Mouse (Mus musculus): ENCODE measurements around the gene Slc30a2.
"Not testable (repeated sequence)": the region's sequence is repeated elsewhere in the genome, so short reads cannot be mapped to it uniquely, and the experiment has no call there.

Gene Slc30a2

GRCm38 (mm10) chr4:134343071-134344031, at the start of gene Slc30a2:
Gene Slc30a2, plus strand, starts transcription at chr4:134343181.
- peak; percentile 39 for DNase-seq (ENCODE audit: low spot score)

GRCm38 (mm10) chr4:134293692-134294163, 49.3 kb upstream of the Slc30a2 start:
- no peak for DNase-seq (ENCODE audit: low spot score)

GRCm38 (mm10) chr4:134296096-134296495, 46.9 kb upstream of the Slc30a2 start:
- DNase-seq (ENCODE audit: low spot score) = not testable (repeated sequence)

- no peak for DNase-seq (ENCODE audit: low spot score)
These were observed 46.5 kb upstream of the Slc30a2 start for GRCm38 (mm10) chr4:134296523-134296922.

DNA sequence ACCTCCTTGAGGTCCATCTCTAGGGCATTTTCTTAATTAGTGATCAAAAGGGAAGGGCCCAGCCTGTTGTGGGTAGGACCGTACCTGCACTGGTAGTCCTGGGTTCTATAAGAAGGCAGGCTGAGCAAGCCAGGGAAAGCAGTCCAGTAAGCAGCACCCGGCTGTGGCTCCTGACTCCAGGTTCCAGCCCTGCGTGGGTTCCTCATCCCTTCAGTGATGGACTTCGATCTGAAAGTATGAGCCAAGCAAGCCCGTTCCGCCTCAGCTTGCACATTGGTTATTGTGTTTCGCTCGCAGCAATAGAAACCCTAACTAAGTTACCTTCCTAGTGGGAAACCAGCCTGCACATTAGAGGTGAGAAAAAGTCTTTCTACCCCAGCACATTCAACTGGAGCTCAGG, 45.6 kb upstream of the Slc30a2 start:
- DNase-seq (ENCODE audit: low spot score) = no peak

DNA sequence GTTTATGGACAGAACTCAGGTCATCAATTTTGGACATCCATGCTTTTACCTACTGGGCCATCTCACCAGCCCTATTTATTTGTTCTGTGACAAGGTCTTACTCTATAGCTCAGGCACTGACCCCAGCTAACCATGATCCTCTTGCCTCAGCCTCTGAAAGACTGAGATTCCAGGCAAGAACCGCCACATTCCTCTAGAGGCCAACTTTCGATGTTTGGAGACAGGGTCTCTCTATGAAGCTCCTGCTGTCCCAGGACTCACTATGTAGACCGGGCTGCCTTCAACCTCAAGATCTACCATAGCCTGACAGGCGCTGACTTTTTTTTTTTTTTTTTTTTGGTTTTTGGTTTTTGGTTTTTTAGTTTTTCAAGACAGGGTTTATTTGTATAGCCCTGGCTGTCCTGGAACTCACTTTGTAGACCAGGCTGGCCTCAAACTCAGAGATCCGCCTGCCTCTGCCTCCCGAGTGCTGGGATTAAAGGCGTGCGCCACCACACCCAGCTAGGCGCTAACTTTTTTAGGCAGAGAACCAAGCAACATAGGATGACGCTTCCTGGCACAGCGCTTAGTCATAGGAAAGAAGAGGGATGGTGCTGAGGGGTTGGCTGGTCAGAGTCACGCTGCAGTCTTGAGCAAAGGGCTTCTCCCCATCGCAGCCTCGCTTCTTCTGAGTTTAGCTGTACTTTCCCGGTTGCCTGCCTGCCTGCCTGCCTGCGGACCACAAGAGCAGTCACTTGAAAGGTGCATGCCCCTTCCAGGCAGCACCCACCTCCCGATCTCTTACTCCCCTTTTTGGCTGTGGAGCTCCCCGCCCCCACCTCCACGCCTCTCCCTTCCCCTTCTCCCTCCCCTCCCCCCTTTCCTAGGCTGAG, 44.1 kb upstream of the Slc30a2 start:
- no peak for DNase-seq (ENCODE audit: low spot score)

DNA sequence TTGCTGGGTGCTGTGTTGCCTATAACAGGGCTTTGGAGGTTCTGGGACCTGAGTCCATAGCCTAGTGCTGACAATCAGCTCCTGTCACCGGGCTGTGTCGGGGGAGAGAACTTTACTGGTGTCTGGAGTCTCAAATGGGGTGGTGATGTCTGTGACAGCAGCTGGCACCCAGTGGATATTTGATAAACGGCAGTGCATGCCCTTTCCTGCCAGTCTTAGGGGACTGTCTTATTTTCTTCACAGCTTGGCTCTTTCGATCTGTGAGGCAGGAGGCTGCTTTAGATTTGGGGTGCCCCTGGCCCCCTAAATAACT, 43.5 kb upstream of the Slc30a2 start:
- no peak for DNase-seq (ENCODE audit: low spot score)

GRCm38 (mm10) chr4:134300316-134300715, 42.7 kb upstream of the Slc30a2 start:
- DNase-seq (ENCODE audit: low spot score) = no peak

- DNase-seq (ENCODE audit: low spot score) = no peak
These were observed 40.9 kb upstream of the Slc30a2 start for GRCm38 (mm10) chr4:134302084-134302483.

DNA sequence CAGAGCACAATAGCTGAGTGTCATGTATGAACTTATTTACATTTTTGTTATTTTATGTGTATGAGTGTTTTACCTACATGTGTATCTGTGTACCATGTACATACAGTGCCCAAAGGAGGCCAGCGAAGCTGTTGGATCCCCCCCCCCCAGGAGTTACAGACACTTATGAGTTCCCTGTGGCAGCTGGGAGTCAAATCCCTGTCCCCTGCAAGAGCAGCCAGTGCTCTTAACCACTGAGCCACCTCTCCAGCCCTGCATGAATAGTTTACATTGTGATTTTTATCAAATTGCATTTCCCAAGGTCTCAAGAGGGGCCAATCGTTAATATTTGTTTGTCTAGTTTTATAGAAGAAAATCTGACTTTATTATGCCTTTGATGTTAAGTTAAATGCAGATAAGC, 36.0 kb upstream of the Slc30a2 start:
- no peak for DNase-seq (ENCODE audit: low spot score)

GRCm38 (mm10) chr4:134307367-134308072, 35.5 kb upstream of the Slc30a2 start:
- DNase-seq (ENCODE audit: low spot score) = peak; percentile 50

GRCm38 (mm10) chr4:134310106-134310505, 32.9 kb upstream of the Slc30a2 start:
- no peak for DNase-seq (ENCODE audit: low spot score)

DNA sequence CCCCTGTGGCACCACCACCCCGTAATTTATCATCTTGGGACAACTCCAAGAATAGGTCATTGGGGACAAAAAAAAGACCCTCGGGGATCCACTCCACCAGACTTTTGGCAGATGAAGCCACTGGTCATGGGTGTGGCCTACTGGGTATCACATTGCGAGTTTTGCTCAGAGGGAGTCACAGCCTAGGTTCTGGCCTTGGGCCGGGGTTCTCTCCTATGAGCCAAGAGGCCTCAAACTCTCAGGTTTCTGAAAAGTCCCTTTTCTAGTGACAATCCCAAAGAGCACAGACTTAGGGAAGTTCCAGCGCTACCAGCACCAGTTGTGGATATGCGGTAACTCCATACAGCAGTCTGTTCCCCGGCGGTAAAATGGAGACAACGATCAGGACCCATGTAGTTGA, 32.3 kb upstream of the Slc30a2 start:
- DNase-seq (ENCODE audit: low spot score) = no peak

DNA sequence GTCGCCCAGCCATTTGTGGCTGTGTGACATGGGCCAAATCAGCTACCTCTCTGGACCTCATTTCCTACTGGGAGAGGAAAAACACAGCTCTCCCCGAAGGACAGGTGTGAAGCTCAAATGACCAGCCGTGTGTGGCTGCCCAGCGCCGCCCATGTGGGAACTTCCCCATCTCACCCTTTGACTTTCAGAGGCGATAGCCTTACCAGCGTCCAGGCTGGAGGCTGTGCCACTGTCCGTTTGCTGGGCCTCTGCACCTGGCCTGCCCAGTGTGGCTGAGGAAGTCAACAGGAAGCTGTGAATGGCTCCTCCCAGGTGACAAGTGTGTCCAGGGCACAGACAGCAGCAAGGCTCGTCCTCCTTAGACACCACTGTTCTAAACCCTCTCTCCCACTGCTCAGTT, 31.2 kb upstream of the Slc30a2 start:
- no peak for DNase-seq (ENCODE audit: low spot score)

GRCm38 (mm10) chr4:134312341-134312740, 30.6 kb upstream of the Slc30a2 start:
- DNase-seq (ENCODE audit: low spot score) = no peak

DNA sequence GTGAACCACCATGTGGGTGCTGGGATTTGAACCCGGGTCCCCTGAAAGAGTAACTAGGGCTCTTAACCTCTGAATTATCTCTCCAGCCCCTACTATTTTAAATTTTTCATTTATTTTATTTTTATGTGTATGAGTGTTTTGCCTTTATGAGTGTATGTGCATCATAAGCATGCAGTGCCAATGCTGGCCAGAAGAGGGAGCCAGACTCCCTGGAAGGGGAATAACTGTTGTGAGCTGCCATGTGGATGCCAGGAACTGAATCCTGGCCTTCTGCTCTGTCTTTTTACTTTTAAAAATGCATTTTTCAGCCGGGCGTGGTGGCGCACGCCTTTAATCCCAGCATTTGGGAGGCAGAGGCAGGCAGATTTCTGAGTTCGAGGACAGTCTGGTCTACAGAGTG, 30.1 kb upstream of the Slc30a2 start:
- no peak for DNase-seq (ENCODE audit: low spot score)

GRCm38 (mm10) chr4:134314081-134314655, 28.8 kb upstream of the Slc30a2 start:
- DNase-seq (ENCODE audit: low spot score) = no peak

- peak; percentile 19 for DNase-seq (ENCODE audit: low spot score)
These were observed 28.1 kb upstream of the Slc30a2 start, which contains the start of gene Trim63 for GRCm38 (mm10) chr4:134314876-134315275. Gene Trim63, plus strand, starts transcription at chr4:134315120.

GRCm38 (mm10) chr4:134315470-134315869, 27.5 kb upstream of the Slc30a2 start:
- DNase-seq (ENCODE audit: low spot score) = no peak

DNA sequence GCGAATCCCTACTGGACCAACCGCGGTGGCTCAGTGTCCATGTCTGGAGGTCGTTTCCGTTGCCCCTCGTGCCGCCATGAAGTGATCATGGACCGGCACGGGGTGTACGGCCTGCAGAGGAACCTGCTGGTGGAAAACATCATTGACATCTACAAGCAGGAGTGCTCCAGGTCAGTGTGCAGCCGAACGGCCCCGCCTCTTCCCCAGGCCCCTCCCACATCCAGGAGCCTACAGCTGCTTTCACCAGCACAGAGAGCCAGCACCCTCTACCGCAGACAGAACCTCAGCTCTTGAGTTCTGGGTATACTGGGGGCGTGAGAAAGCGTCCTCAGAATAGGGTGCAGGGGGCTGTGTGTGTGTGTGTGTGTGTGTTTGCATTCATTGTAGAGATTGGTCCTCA, 26.6 kb upstream of the Slc30a2 start:
- DNase-seq (ENCODE audit: low spot score) = no peak

GRCm38 (mm10) chr4:134319074-134319473, 23.9 kb upstream of the Slc30a2 start:
- no peak for DNase-seq (ENCODE audit: low spot score)

DNA sequence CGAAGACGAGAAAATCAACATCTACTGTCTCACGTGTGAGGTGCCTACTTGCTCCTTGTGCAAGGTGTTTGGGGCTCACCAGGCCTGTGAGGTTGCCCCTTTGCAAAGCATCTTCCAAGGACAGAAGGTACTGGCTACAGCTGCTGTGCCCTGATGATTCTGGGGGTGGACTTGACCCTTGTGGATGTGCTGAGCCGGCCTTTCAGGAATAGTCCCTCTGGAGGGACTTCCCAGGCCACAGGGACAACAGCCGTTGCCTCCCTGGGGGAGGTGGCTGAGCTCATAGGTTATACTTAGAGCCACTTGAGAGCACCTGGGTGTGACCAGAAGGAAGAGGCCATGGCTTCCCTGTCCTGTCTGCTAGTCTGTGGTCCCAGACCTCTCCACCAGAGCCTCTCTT, 23.3 kb upstream of the Slc30a2 start:
- no peak for DNase-seq (ENCODE audit: low spot score)
